Comparison of ENCODE assay signal across 10 mouse cellular contexts in genomic region chr16:56800469-56800868, GRCm38 (mm10). TPM values are rescaled to one million over a fixed set of nuclear protein-coding genes. Genes with fewer than 3 reads are reported as not detected.
DNase-seq lines count a peak whose midpoint lies in the region; ATAC-seq and TF ChIP-seq lines count a peak whose summit lies in the region.
"Had no signal": no experiment of that assay in that cellular context is flagged by ENCODE, and none has a peak within 500 bp of the region (broad histone marks: within the 10 kb centered on the region; RNA-seq: fewer than 3 reads in every experiment).

No protein-coding gene starts in this region.

- no peaks in the 10 kb centered on the region for H3K36me3 ChIP-seq in forebrain, embryonic 11.5 days (ENCODE audit: control insufficient read depth, insufficient read depth, low read length)
- H3K36me3 ChIP-seq: heart, embryonic 15.5 days; limb, embryonic 12.5 days had no signal

- no peak for DNase-seq in left cerebral cortex, adult 2 months (ENCODE audit: extremely low spot score in 1 of 2, low spot score in 2 of 2)
- DNase-seq in left cerebral cortex, postnatal 36 days (ENCODE audit: low spot score in 2 of 2) = no peak
- DNase-seq in MEL-GATA-1-ER (ENCODE audit: extremely low read depth, low read depth) = peak; percentile 56
- peak; percentile 31 for DNase-seq in embryo, embryonic 10 days (ENCODE audit: low spot score)
- DNase-seq in naive thymus-derived CD4-positive, alpha-beta T cell, adult 2 months (ENCODE audit: low read depth) = peak; percentile 61
- DNase-seq in forebrain, embryonic 11.5 days (ENCODE audit: low spot score) = no peak
- DNase-seq in right cerebral cortex, adult 18-20 months = no peak
- DNase-seq: cerebellum, adult 11-12 months had no signal

- no peak; the same call in 1 of the 2 replicates for ATAC-seq in forebrain, embryonic 11.5 days (replicated peaks; ENCODE audit: low FRiP score)

- no peak overlapping the region for H3K27ac ChIP-seq in left cerebral cortex, adult 2 months
- no peak overlapping the region for H3K27ac ChIP-seq in forebrain, embryonic 11.5 days (ENCODE audit: low read depth, low read length)
- H3K27ac ChIP-seq: heart, embryonic 15.5 days; limb, embryonic 12.5 days had no signal

- TF ChIP-seq CTCF in left cerebral cortex, adult 2 months (IDR thresholded peaks at IDR 0.05) = peak; percentile 72

- no peaks in the 10 kb centered on the region for H3K9me3 ChIP-seq in forebrain, embryonic 11.5 days (ENCODE audit: control insufficient read depth, low read length)
- H3K9me3 ChIP-seq: heart, embryonic 15.5 days; limb, embryonic 12.5 days had no signal

- no peaks in the 10 kb centered on the region for H3K27me3 ChIP-seq in forebrain, embryonic 11.5 days (ENCODE audit: control insufficient read depth, insufficient read depth, low read length)
- H3K27me3 ChIP-seq: heart, embryonic 15.5 days had no signal

- no peak overlapping the region for H3K9ac ChIP-seq in forebrain, embryonic 11.5 days (ENCODE audit: low read length)
- H3K9ac ChIP-seq: heart, embryonic 15.5 days; limb, embryonic 12.5 days had no signal

- H3K4me2 ChIP-seq in forebrain, embryonic 11.5 days (ENCODE audit: low read depth, low read length, severe bottlenecking) = no peak overlapping the region
- H3K4me2 ChIP-seq: heart, embryonic 15.5 days; limb, embryonic 12.5 days had no signal

- WGBS in forebrain, embryonic 11.5 days = 42% methylated on average over 2 of the region's 2 CpGs

- no peaks in the 10 kb centered on the region for H3K4me1 ChIP-seq in forebrain, embryonic 11.5 days (replicated peaks; ENCODE audit: control insufficient read depth, insufficient read depth, low read length)
- H3K4me1 ChIP-seq: heart, embryonic 15.5 days; limb, embryonic 12.5 days had no signal

- intact Hi-C loops in left cerebral cortex, adult 2 months (cut with DNase I) = loop anchor here (2.0 kb wide), 1 partner anchor 120 kb away; no protein-coding TSS in a partner anchor
- intact Hi-C loops in left cerebral cortex, postnatal 36 days (cut with DNase I) = loop anchor here (1.0 kb wide), 1 partner anchor 120 kb away; no protein-coding TSS in a partner anchor

- no peak overlapping the region for H3K4me3 ChIP-seq in left cerebral cortex, adult 2 months
- no peak overlapping the region for H3K4me3 ChIP-seq in forebrain, embryonic 11.5 days (ENCODE audit: low read depth, low read length)
- H3K4me3 ChIP-seq: heart, embryonic 15.5 days; limb, embryonic 12.5 days had no signal

RNA-seq across cellular contexts. Expression of gene Adgrg7, which starts 4.8 kb away (rescaled TPM):
- not detected for total RNA-seq in left cerebral cortex, adult 2 months (2021)
- not detected for total RNA-seq in left cerebral cortex, postnatal 36 days (2021)
- polyA plus RNA-seq in forebrain, embryonic 11.5 days (2014; fragmentation: Nextera tagmentation; extraction: Ambion mirVana) = not detected in 2 replicates
- polyA plus RNA-seq: heart, embryonic 15.5 days; limb, embryonic 12.5 days had no signal

Comparison
In these comparisons a context has a peak if more than half of its experiments do, and no peak if none do; other contexts are left out.
1. DNase-seq: peak in MEL-GATA-1-ER (single experiment), embryo, embryonic 10 days (single experiment) and naive thymus-derived CD4-positive, alpha-beta T cell, adult 2 months (single experiment); none in left cerebral cortex, adult 2 months (0 of 2), left cerebral cortex, postnatal 36 days (0 of 2), forebrain, embryonic 11.5 days (single experiment) and right cerebral cortex, adult 18-20 months (single experiment).